Mouse (Mus musculus) olfactory bulb, adult 2 months (tissue): ENCODE results near the gene Lcp2.

Experiments used
- CTCF ChIP-seq: fragments of 200-500 bp; IDR thresholded peaks from 2 replicates; pipeline ENCODE4 v1.5.1; 2012; ENCODE audit warnings: low read depth, mild to moderate bottlenecking, low read length, moderate library complexity; ENCODE audit not compliant: insufficient read depth
- POLR2A ChIP-seq: fragments of 200-500 bp; IDR thresholded peaks from 2 replicates; pipeline ENCODE4 v1.6.1; 2012; ENCODE audit warnings: mild to moderate bottlenecking, low read depth, low read length, moderate library complexity; ENCODE audit not compliant: insufficient read depth

- TF ChIP-seq CTCF = no peak
- no peak for TF ChIP-seq POLR2A
Measured at GRCm38 (mm10) chr11:34009316-34010087, 37.2 kb upstream of the Lcp2 start.
